Comparison of ENCODE assay signal across 39 mouse cellular contexts in the genomic region with DNA sequence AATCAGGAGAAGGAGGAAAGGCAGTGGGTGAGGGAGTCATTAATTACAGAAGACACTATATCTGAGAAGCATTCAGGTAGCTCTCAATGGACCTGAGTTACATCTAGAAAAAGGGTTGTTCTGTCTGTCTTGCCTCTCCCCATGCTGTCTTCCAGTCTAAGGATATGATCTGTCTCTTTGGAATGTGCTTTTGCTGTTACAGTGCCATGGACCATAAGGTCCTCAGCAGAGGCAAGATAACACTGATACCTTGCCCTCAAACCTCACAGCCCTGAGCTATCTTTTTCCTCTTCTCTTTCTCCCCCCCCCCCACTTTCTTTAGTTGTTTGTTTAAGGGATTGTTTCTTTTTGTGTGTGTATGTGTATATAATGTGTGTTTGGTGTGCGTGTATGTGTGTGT. TPM values are rescaled to one million over a fixed set of nuclear protein-coding genes. Genes with fewer than 3 reads are reported as not detected.
"Had no signal": no experiment of that assay in that cellular context is flagged by ENCODE, and none has a peak within 500 bp of the region (broad histone marks: within the 10 kb centered on the region; RNA-seq: fewer than 3 reads in every experiment).

No protein-coding gene starts in this region.

- H3K9me3 ChIP-seq: heart, embryonic 13.5 days; heart, embryonic 15.5 days; hindbrain, embryonic 13.5 days; hindbrain, embryonic 15.5 days; limb, embryonic 10.5 days; limb, embryonic 12.5 days; liver, embryonic 13.5 days; liver, embryonic 15.5 days had no signal

- H3K27me3 ChIP-seq: heart, embryonic 13.5 days; heart, embryonic 15.5 days; hindbrain, embryonic 13.5 days; hindbrain, embryonic 15.5 days; limb, embryonic 12.5 days; liver, embryonic 13.5 days; liver, embryonic 15.5 days had no signal

- H3K4me1 ChIP-seq: heart, embryonic 15.5 days; hindbrain, embryonic 13.5 days; hindbrain, embryonic 15.5 days; limb, embryonic 10.5 days; limb, embryonic 12.5 days; liver, embryonic 13.5 days; liver, embryonic 15.5 days had no signal

- ATAC-seq: hindbrain, postnatal 0 days had no signal

- DNase-seq: gastrocnemius, postnatal 14 days; gastrocnemius, postnatal 36 days; heart, adult 11 months; heart, adult 2 months; heart, postnatal 14 days; heart, postnatal 36 days; kidney, adult 18-20 months; kidney, adult 8-10 months; kidney, postnatal 10 days; kidney, postnatal 25 days; kidney, postnatal 4 days; liver; liver, embryonic 13.5 days had no signal

- H3K4me3 ChIP-seq: heart, adult 2 months; heart, embryonic 13.5 days; heart, embryonic 15.5 days; hindbrain, embryonic 13.5 days; hindbrain, embryonic 15.5 days; layer of hippocampus, adult 2 months; left cerebral cortex, adult 2 months; limb, embryonic 10.5 days; limb, embryonic 12.5 days; liver, embryonic 13.5 days; liver, embryonic 15.5 days had no signal

- H3K9ac ChIP-seq: heart, embryonic 13.5 days; heart, embryonic 15.5 days; hindbrain, embryonic 13.5 days; hindbrain, embryonic 15.5 days; limb, embryonic 12.5 days; liver, embryonic 13.5 days; liver, embryonic 15.5 days had no signal

- H3K4me2 ChIP-seq: heart, embryonic 11.5 days; heart, embryonic 13.5 days; heart, embryonic 15.5 days; hindbrain, embryonic 13.5 days; hindbrain, embryonic 15.5 days; limb, embryonic 12.5 days; liver, embryonic 11.5 days; liver, embryonic 13.5 days; liver, embryonic 15.5 days had no signal

- H3K36me3 ChIP-seq: heart, embryonic 13.5 days; heart, embryonic 15.5 days; hindbrain, embryonic 13.5 days; hindbrain, embryonic 15.5 days; limb, embryonic 10.5 days; limb, embryonic 12.5 days; liver, embryonic 13.5 days; liver, embryonic 15.5 days had no signal

- H3K27ac ChIP-seq: heart, adult 2 months; heart, embryonic 13.5 days; heart, embryonic 15.5 days; hindbrain, embryonic 13.5 days; hindbrain, embryonic 15.5 days; hindbrain, postnatal 0 days; layer of hippocampus, adult 2 months; left cerebral cortex, adult 2 months; limb, embryonic 10.5 days; limb, embryonic 12.5 days; liver, embryonic 13.5 days; liver, embryonic 15.5 days had no signal

RNA-seq across cellular contexts. Expression of gene Akp3, which starts 10.0 kb away (rescaled TPM):
- total RNA-seq: gastrocnemius, adult 18-20 months; gastrocnemius, adult 8-10 months; gastrocnemius, postnatal 14 days; gastrocnemius, postnatal 36 days; heart, adult 2 months; heart, postnatal 14 days; heart, postnatal 36 days; hematopoietic stem cell, adult 5-6 weeks; hindbrain, postnatal 0 days; layer of hippocampus, adult 2 months; layer of hippocampus, postnatal 10 days; layer of hippocampus, postnatal 25 days; left cerebral cortex, adult 2 months; left cerebral cortex, postnatal 14 days; left cerebral cortex, postnatal 36 days had no signal
- polyA plus RNA-seq: heart, embryonic 11.5 days; heart, embryonic 13.5 days; heart, embryonic 15.5 days; heart, postnatal 0 days; hindbrain, embryonic 11.5 days; hindbrain, embryonic 13.5 days; hindbrain, embryonic 15.5 days; hindbrain, postnatal 0 days; intestine, embryonic 14.5 days; kidney, embryonic 14.5 days; kidney, embryonic 16.5 days; limb, embryonic 10.5 days; limb, embryonic 12.5 days; liver, embryonic 11.5 days; liver, embryonic 13.5 days; liver, embryonic 15.5 days had no signal

RNA-seq across cellular contexts. Expression of gene Alpi, which starts 13.4 kb away (rescaled TPM):
- total RNA-seq: gastrocnemius, adult 18-20 months; gastrocnemius, adult 8-10 months; gastrocnemius, postnatal 14 days; gastrocnemius, postnatal 36 days; heart, adult 2 months; heart, postnatal 14 days; heart, postnatal 36 days; hematopoietic stem cell, adult 5-6 weeks; hindbrain, postnatal 0 days; layer of hippocampus, postnatal 10 days; layer of hippocampus, postnatal 25 days; left cerebral cortex, adult 2 months; left cerebral cortex, postnatal 14 days; left cerebral cortex, postnatal 36 days had no signal
- polyA plus RNA-seq: gonadal fat pad, adult 2 months; heart, embryonic 11.5 days; heart, embryonic 13.5 days; heart, embryonic 15.5 days; heart, postnatal 0 days; hindbrain, embryonic 11.5 days; hindbrain, embryonic 13.5 days; hindbrain, embryonic 15.5 days; hindbrain, postnatal 0 days; kidney, embryonic 14.5 days; limb, embryonic 10.5 days; limb, embryonic 12.5 days; liver, embryonic 11.5 days; liver, embryonic 13.5 days had no signal

RNA-seq across cellular contexts. Expression of gene Alppl2, which starts 25.1 kb away (rescaled TPM):
- total RNA-seq: gastrocnemius, adult 18-20 months; gastrocnemius, adult 8-10 months; gastrocnemius, postnatal 14 days; gastrocnemius, postnatal 36 days; heart, adult 2 months; heart, postnatal 14 days; heart, postnatal 36 days; hematopoietic stem cell, adult 5-6 weeks; hindbrain, postnatal 0 days; layer of hippocampus, adult 2 months; layer of hippocampus, postnatal 10 days; layer of hippocampus, postnatal 25 days; left cerebral cortex, adult 2 months; left cerebral cortex, postnatal 14 days; left cerebral cortex, postnatal 36 days had no signal
- polyA plus RNA-seq: heart, adult 2 months; heart, embryonic 11.5 days; heart, embryonic 13.5 days; heart, embryonic 15.5 days; heart, postnatal 0 days; hindbrain, embryonic 11.5 days; hindbrain, embryonic 13.5 days; hindbrain, embryonic 15.5 days; hindbrain, postnatal 0 days; intestine, embryonic 14.5 days; kidney, embryonic 14.5 days; kidney, embryonic 16.5 days; limb, embryonic 10.5 days; limb, embryonic 12.5 days; limb, embryonic 14.5 days; liver, embryonic 13.5 days; liver, embryonic 15.5 days had no signal

RNA-seq across cellular contexts. Expression of gene Ecel1, which starts 41.5 kb away (rescaled TPM):
- total RNA-seq: gastrocnemius, adult 18-20 months; gastrocnemius, adult 8-10 months; gastrocnemius, postnatal 14 days; gastrocnemius, postnatal 36 days; heart, adult 2 months; heart, postnatal 14 days; heart, postnatal 36 days; hematopoietic stem cell, adult 5-6 weeks had no signal
- polyA plus RNA-seq: heart, embryonic 11.5 days; liver, embryonic 13.5 days; liver, embryonic 15.5 days had no signal
